Mouse (Mus musculus) midbrain, embryonic 12.5 days (tissue): ENCODE measurements around the gene Ap5s1. TPM values are rescaled to one million over a fixed set of nuclear protein-coding genes. Genes with fewer than 3 reads are reported as not detected.

Experiments used
- ATAC-seq: fragments of 200-750 bp; cut with Nextera tagmentation; 2 replicates; pipeline ENCODE4 v1.8.0; 2017; ENCODE audit warnings: low read depth, moderate TSS enrichment, moderate library complexity; ENCODE audit not compliant: low FRiP score
- H3K27ac ChIP-seq: fragments of 300-500 bp; sonication (generic); replicated peaks from 2 replicates; pipeline ENCODE4 v1.5.1; 2016; ENCODE audit warnings: mild to moderate bottlenecking
- H3K27me3 ChIP-seq: fragments of 300-500 bp; sonication (generic); 2 replicates; pipeline ENCODE4 v1.6.1; 2016; ENCODE audit warnings: mild to moderate bottlenecking
- H3K36me3 ChIP-seq: fragments of 300-500 bp; sonication (generic); 2 replicates; pipeline ENCODE4 v1.6.1; 2016
- H3K4me1 ChIP-seq: fragments of 300-500 bp; sonication (generic); 2 replicates; pipeline ENCODE4 v1.6.1; 2016
- H3K4me2 ChIP-seq: fragments of 300-500 bp; sonication (generic); replicated peaks from 2 replicates; pipeline ENCODE4 v1.6.1; 2016; ENCODE audit warnings: mild to moderate bottlenecking, moderate library complexity
- H3K4me3 ChIP-seq: fragments of 300-500 bp; sonication (generic); 2 replicates; pipeline ENCODE4 v1.5.1; 2016; ENCODE audit warnings: mild to moderate bottlenecking
- H3K9ac ChIP-seq: fragments of 300-500 bp; sonication (generic); replicated peaks from 2 replicates; pipeline ENCODE4 v1.6.1; 2016; ENCODE audit warnings: mild to moderate bottlenecking, moderate library complexity
- H3K9me3 ChIP-seq: fragments of 300-500 bp; sonication (generic); 2 replicates; pipeline ENCODE4 v1.6.1; 2016; ENCODE audit warnings: mild to moderate bottlenecking
- WGBS: fragments of 180-500 bp; shearing (Covaris S2); methylation state at CpG from one replicate; pipeline ENCODE4 v1.1.7; 2016; 5-methylcytosine and 5-hydroxymethylcytosine counted together
- polyA plus RNA-seq: library from polyadenylated mRNA; unstranded; fragments of >200 nt; fragmentation: Nextera tagmentation; extraction: Ambion mirVana; gene quantifications from 2 replicates; pipeline ENCODE4 v1.2.1, GENCODE M21; 2016

The Ap5s1 gene
- polyA plus RNA-seq, 1 experiment from 2014 or later, result 28.7 TPM

- Histone ChIP-seq H3K27me3 (peaks cover 36% of the 10 kb centered on the region), H3K36me3 (peaks cover 18% of the 10 kb centered on the region), H3K4me1 (peaks cover 59% of the 10 kb centered on the region), H3K9ac (no peak overlapping the region), H3K27ac (0 out of 2 replicates have a peak overlapping the region, but pooled peaks have one; percentile 30), H3K4me2 (no peak overlapping the region; the same call in 1 of the 2 replicates), H3K4me3 (no peak overlapping the region), H3K9me3 (no peaks in the 10 kb centered on the region)
- 76% methylated on average over 3 of the region's 3 CpGs for WGBS
- ATAC-seq, result no peak
Observed at GRCm38 (mm10) chr2:131175286-131175944, 31.5 kb upstream of the Ap5s1 start.

- Histone ChIP-seq H3K4me3 (no peak overlapping the region), H3K27ac (no peak overlapping the region)
- 97% methylated on average over 1 of the region's 1 CpGs for WGBS
Observed at GRCm38 (mm10) chr2:131175945-131176309, 31.0 kb upstream of the Ap5s1 start.

GRCm38 (mm10) chr2:131176491-131176890 is 30.4 kb upstream of the Ap5s1 start:
- H3K27ac ChIP-seq, result 0 out of 2 replicates have a peak overlapping the region, but pooled peaks have one; percentile 2
- no peak for ATAC-seq
- peaks cover 18% of the 10 kb centered on the region for H3K36me3 ChIP-seq
- WGBS, result 71% methylated on average over 5 of the region's 5 CpGs
- peak overlapping the region; percentile 96 for H3K4me2 ChIP-seq
- H3K4me1 ChIP-seq, result peaks cover 53% of the 10 kb centered on the region
- H3K9me3 ChIP-seq, result no peaks in the 10 kb centered on the region
- H3K4me3 ChIP-seq, result 0 out of 2 replicates have a peak overlapping the region, but pooled peaks have one; percentile 82
- peaks cover 25% of the 10 kb centered on the region for H3K27me3 ChIP-seq
- H3K9ac ChIP-seq, result peak overlapping the region; percentile 24; the same call in 1 of the 2 replicates

More at GRCm38 (mm10) chr2:131175945-131176309, 31.0 kb upstream of the Ap5s1 start:
- Histone ChIP-seq H3K4me2 (no peak overlapping the region; the same call in 1 of the 2 replicates), H3K27me3 (peaks cover 31% of the 10 kb centered on the region), H3K9ac (no peak overlapping the region), H3K9me3 (no peaks in the 10 kb centered on the region), H3K4me1 (peaks cover 59% of the 10 kb centered on the region), H3K36me3 (peaks cover 18% of the 10 kb centered on the region)
- no peak for ATAC-seq

- peaks cover 49% of the 10 kb centered on the region for H3K4me1 ChIP-seq
- H3K4me3 ChIP-seq, result peak overlapping the region; percentile 82
- H3K9ac ChIP-seq, result peak overlapping the region; percentile 91
- whole genome bisulfite sequencing, result 87% methylated on average over 9 of the region's 9 CpGs
- H3K36me3 ChIP-seq, result peaks cover 18% of the 10 kb centered on the region
- no peak for ATAC-seq
- peak overlapping the region; percentile 96 for H3K4me2 ChIP-seq
- H3K27ac ChIP-seq, result peak overlapping the region; percentile 30; the same call in 1 of the 2 replicates
- H3K9me3 ChIP-seq, result no peaks in the 10 kb centered on the region
- H3K27me3 ChIP-seq, result peaks cover 11% of the 10 kb centered on the region
Observed at GRCm38 (mm10) chr2:131177932-131178331, 28.9 kb upstream of the Ap5s1 start.

- peak overlapping the region; percentile 88 for H3K27ac ChIP-seq
- 27% methylated on average over 26 of the region's 26 CpGs for WGBS
- peak overlapping the region; percentile 91 for H3K9ac ChIP-seq
- H3K4me1 ChIP-seq, result peaks cover 45% of the 10 kb centered on the region
- no peaks in the 10 kb centered on the region for H3K9me3 ChIP-seq
- peaks cover 2% of the 10 kb centered on the region; the same call in 1 of the 2 replicates for H3K27me3 ChIP-seq
- peak overlapping the region; percentile 96 for H3K4me2 ChIP-seq
- H3K4me3 ChIP-seq, result peak overlapping the region; percentile 82
- peak; percentile 1; the same call in 1 of the 2 replicates for ATAC-seq
- H3K36me3 ChIP-seq, result peaks cover 18% of the 10 kb centered on the region
Observed at GRCm38 (mm10) chr2:131178828-131179245, 28.0 kb upstream of the Ap5s1 start.

- peaks cover 18% of the 10 kb centered on the region for H3K36me3 ChIP-seq
- peak overlapping the region; percentile 96 for H3K4me2 ChIP-seq
- peak overlapping the region; percentile 82 for H3K4me3 ChIP-seq
- no peaks in the 10 kb centered on the region for H3K27me3 ChIP-seq
- under 1% methylated on average over 66 of the region's 67 CpGs for WGBS
- ATAC-seq, result peak; percentile 50
- H3K4me1 ChIP-seq, result peaks cover 40% of the 10 kb centered on the region
- peak overlapping the region; percentile 91 for H3K9ac ChIP-seq
- H3K9me3 ChIP-seq, result no peaks in the 10 kb centered on the region
- H3K27ac ChIP-seq, result peak overlapping the region; percentile 88
Observed at GRCm38 (mm10) chr2:131179246-131179886, 27.5 kb upstream of the Ap5s1 start.

- Histone ChIP-seq H3K4me1 (peaks cover 38% of the 10 kb centered on the region), H3K27me3 (no peaks in the 10 kb centered on the region), H3K9ac (peak within 1 kb of the TSS; percentile 91), H3K4me3 (peak within 1 kb of the TSS; percentile 82), H3K36me3 (peaks cover 18% of the 10 kb centered on the region), H3K27ac (peak within 1 kb of the TSS; percentile 88), H3K4me2 (peak within 1 kb of the TSS; percentile 96), H3K9me3 (no peaks in the 10 kb centered on the region)
- WGBS, result 3% methylated on average over 35 of the region's 57 CpGs
- peak; percentile 86 for ATAC-seq
Observed at GRCm38 (mm10) chr2:131179990-131180587, 26.8 kb upstream of the Ap5s1 start, which contains the start of gene Cenpb. Gene Cenpb, minus strand, starts transcription at chr2:131180067.

- Histone ChIP-seq H3K9me3 (no peaks in the 10 kb centered on the region), H3K27me3 (no peaks in the 10 kb centered on the region), H3K9ac (peak overlapping the region; percentile 82), H3K4me1 (peaks cover 47% of the 10 kb centered on the region), H3K27ac (peak overlapping the region; percentile 75), H3K4me2 (peak overlapping the region; percentile 76), H3K4me3 (peak overlapping the region; percentile 54), H3K36me3 (0 out of 2 replicates have a peak, but pooled peaks cover under 1% of the 10 kb centered on the region)
- WGBS, result 1% methylated on average over 14 of the region's 14 CpGs
- ATAC-seq, result no peak
Observed at GRCm38 (mm10) chr2:131186343-131186742, 20.5 kb upstream of the Ap5s1 start.

GRCm38 (mm10) chr2:131186771-131187601 is 19.9 kb upstream of the Ap5s1 start, which contains the start of the genes Cdc25b and Spef1:
Gene Cdc25b, plus strand, starts transcription at chr2:131186949.
Gene Spef1, minus strand, starts transcription at chr2:131187282.
- H3K27me3 ChIP-seq, result no peaks in the 10 kb centered on the region
- 1% methylated on average over 43 of the region's 43 CpGs for WGBS
- peak within 1 kb of the TSS; percentile 82 for H3K9ac ChIP-seq
- peak; percentile 76 for ATAC-seq
- H3K4me2 ChIP-seq, result peak within 1 kb of the TSS; percentile 76
- H3K9me3 ChIP-seq, result no peaks in the 10 kb centered on the region
- peaks cover 51% of the 10 kb centered on the region for H3K4me1 ChIP-seq
- peak within 1 kb of the TSS; percentile 75 for H3K27ac ChIP-seq
- H3K36me3 ChIP-seq, result peaks cover 7% of the 10 kb centered on the region
- peak within 1 kb of the TSS; percentile 54 for H3K4me3 ChIP-seq

GRCm38 (mm10) chr2:131187602-131187922 is 19.3 kb upstream of the Ap5s1 start:
- H3K4me1 ChIP-seq, result peaks cover 51% of the 10 kb centered on the region
- 22% methylated on average over 3 of the region's 3 CpGs for WGBS
- H3K27ac ChIP-seq, result peak overlapping the region; percentile 75

GRCm38 (mm10) chr2:131188311-131188710 is 18.6 kb upstream of the Ap5s1 start:
- 91% methylated on average over 5 of the region's 5 CpGs for WGBS
- Histone ChIP-seq H3K4me2 (peak overlapping the region; percentile 76), H3K27me3 (no peaks in the 10 kb centered on the region), H3K36me3 (peaks cover 17% of the 10 kb centered on the region), H3K9me3 (no peaks in the 10 kb centered on the region), H3K9ac (peak overlapping the region; percentile 82; the same call in 1 of the 2 replicates), H3K4me1 (peaks cover 51% of the 10 kb centered on the region), H3K27ac (no peak overlapping the region), H3K4me3 (peak overlapping the region; percentile 54)
- no peak for ATAC-seq

More at GRCm38 (mm10) chr2:131187602-131187922, 19.3 kb upstream of the Ap5s1 start:
- H3K27me3 ChIP-seq, result no peaks in the 10 kb centered on the region
- peak overlapping the region; percentile 76 for H3K4me2 ChIP-seq
- no peaks in the 10 kb centered on the region for H3K9me3 ChIP-seq
- H3K36me3 ChIP-seq, result peaks cover 10% of the 10 kb centered on the region
- ATAC-seq, result no peak
- H3K9ac ChIP-seq, result peak overlapping the region; percentile 82
- H3K4me3 ChIP-seq, result peak overlapping the region; percentile 54
